Mouse (Mus musculus) testis, adult 2 months (tissue): ENCODE measurements at regions not wholly inside any gene's neighbourhood (a gene's known extent, or its start where the extent isn't known, plus 50 kb on each side); places are given as distances from the start of the nearest gene placed in this dataset.

ENCODE experiments used
- H3K27ac ChIP-seq: fragments of 200-500 bp; 2 replicates; pipeline ENCODE4 v1.5.1; 2012; ENCODE audit warnings: low read depth, low read length; ENCODE audit not compliant: control insufficient read depth, insufficient read depth
- H3K27me3 ChIP-seq: fragments of 200-500 bp; 2 replicates; pipeline ENCODE4 v1.6.1; 2012; ENCODE audit warnings: mild to moderate bottlenecking, low read length, moderate library complexity; ENCODE audit not compliant: control insufficient read depth, insufficient read depth
- H3K36me3 ChIP-seq: fragments of 200-500 bp; 2 replicates; pipeline ENCODE4 v1.6.1; 2012; ENCODE audit warnings: mild to moderate bottlenecking, low read length; ENCODE audit not compliant: control insufficient read depth, insufficient read depth
- H3K4me1 ChIP-seq: fragments of 200-500 bp; 2 replicates; pipeline ENCODE4 v1.6.1; 2012; ENCODE audit warnings: low read length; ENCODE audit not compliant: control insufficient read depth, insufficient read depth
- H3K4me3 ChIP-seq: fragments of 200-500 bp; 2 replicates; pipeline ENCODE4 v1.5.1; 2012; ENCODE audit warnings: low read depth, mild to moderate bottlenecking, low read length, moderate library complexity, mixed read lengths; ENCODE audit not compliant: control insufficient read depth
- CTCF ChIP-seq: fragments of 200-500 bp; IDR thresholded peaks from 2 replicates; pipeline ENCODE4 v1.5.1; 2012; ENCODE audit warnings: low read depth, mild to moderate bottlenecking, inconsistent platforms, low read length, moderate library complexity; ENCODE audit not compliant: control insufficient read depth, insufficient read depth, insufficient replicate concordance
- POLR2A ChIP-seq: fragments of 200-500 bp; IDR thresholded peaks from 2 replicates; pipeline ENCODE4 v1.6.1; 2012; ENCODE audit warnings: low read depth, mild to moderate bottlenecking, inconsistent platforms, low read length, moderate library complexity; ENCODE audit not compliant: control insufficient read depth

GRCm38 (mm10) chr9:47167681-47168240 is 169.2 kb downstream of the Gm4791 start:
- no peaks in the 10 kb centered on the region for H3K36me3 ChIP-seq
- no peak overlapping the region for H3K4me3 ChIP-seq
- TF ChIP-seq CTCF (no peak), POLR2A (no peak)
- H3K4me1 ChIP-seq = peaks cover 3% of the 10 kb centered on the region; the same call in 1 of the 2 replicates
- H3K27me3 ChIP-seq = no peaks in the 10 kb centered on the region
- H3K27ac ChIP-seq = no peak overlapping the region

GRCm38 (mm10) chr9:47176044-47176443 is 177.5 kb downstream of the Gm4791 start:
- H3K27me3 ChIP-seq = no peaks in the 10 kb centered on the region
- TF ChIP-seq POLR2A = no peak
- H3K4me1 ChIP-seq = no peaks in the 10 kb centered on the region
- H3K4me3 ChIP-seq = no peak overlapping the region
- no peak overlapping the region for H3K27ac ChIP-seq
- no peaks in the 10 kb centered on the region for H3K36me3 ChIP-seq

- no peaks in the 10 kb centered on the region for H3K27me3 ChIP-seq
- TF ChIP-seq POLR2A (no peak), CTCF (no peak)
- no peaks in the 10 kb centered on the region for H3K36me3 ChIP-seq
- H3K27ac ChIP-seq = no peak overlapping the region
- H3K4me3 ChIP-seq = no peak overlapping the region
- no peaks in the 10 kb centered on the region; the same call in 1 of the 2 replicates for H3K4me1 ChIP-seq
Measured at GRCm38 (mm10) chr9:47218101-47218500, 219.6 kb downstream of the Gm4791 start.

- H3K27ac ChIP-seq = no peak overlapping the region
- TF ChIP-seq POLR2A (no peak), CTCF (no peak)
- H3K4me3 ChIP-seq = no peak overlapping the region
- H3K4me1 ChIP-seq = no peaks in the 10 kb centered on the region
- no peaks in the 10 kb centered on the region for H3K36me3 ChIP-seq
- no peaks in the 10 kb centered on the region for H3K27me3 ChIP-seq
Measured at GRCm38 (mm10) chr9:47223536-47223935, 225.0 kb downstream of the Gm4791 start.

GRCm38 (mm10) chr9:47224249-47224648 is 225.7 kb downstream of the Gm4791 start:
- Histone ChIP-seq H3K4me3 (no peak overlapping the region), H3K4me1 (no peaks in the 10 kb centered on the region), H3K27me3 (no peaks in the 10 kb centered on the region)

GRCm38 (mm10) chr9:47226476-47227271 is 228.1 kb downstream of the Gm4791 start:
- Histone ChIP-seq H3K27me3 (no peaks in the 10 kb centered on the region), H3K36me3 (no peaks in the 10 kb centered on the region), H3K27ac (no peak overlapping the region), H3K4me1 (no peaks in the 10 kb centered on the region), H3K4me3 (no peak overlapping the region)
- TF ChIP-seq CTCF = no peak
- TF ChIP-seq POLR2A = no peak

More at GRCm38 (mm10) chr9:47224249-47224648, 225.7 kb downstream of the Gm4791 start:
- TF ChIP-seq CTCF (no peak), POLR2A (no peak)
- Histone ChIP-seq H3K27ac (no peak overlapping the region), H3K36me3 (no peaks in the 10 kb centered on the region)

- no peaks in the 10 kb centered on the region for H3K36me3 ChIP-seq
- H3K27ac ChIP-seq = no peak overlapping the region
- no peak overlapping the region for H3K4me3 ChIP-seq
- H3K27me3 ChIP-seq = no peaks in the 10 kb centered on the region
- TF ChIP-seq POLR2A = no peak
- no peak for TF ChIP-seq CTCF
- H3K4me1 ChIP-seq = no peaks in the 10 kb centered on the region
Measured at GRCm38 (mm10) chr9:47227298-47227697, 228.8 kb downstream of the Gm4791 start.

GRCm38 (mm10) chr9:47228736-47229135 is 230.2 kb downstream of the Gm4791 start:
- Histone ChIP-seq H3K4me1 (no peaks in the 10 kb centered on the region), H3K36me3 (no peaks in the 10 kb centered on the region), H3K27me3 (no peaks in the 10 kb centered on the region), H3K27ac (no peak overlapping the region), H3K4me3 (no peak overlapping the region)
- TF ChIP-seq CTCF (no peak), POLR2A (no peak)
